Mouse (Mus musculus): Measurements from ENCODE around the gene Gm21981.

GRCm38 (mm10) chr17:47706196-47706595, 11.9 kb upstream of the Gm21981 start:
- TF ChIP-seq CTCF (IDR thresholded peaks at IDR 0.05; ENCODE audit: low read depth) (no peak), EP300 (IDR thresholded peaks at IDR 0.05; ENCODE audit: low read depth) (no peak)

Measured in liver, postnatal 0 days (tissue).